Mouse (Mus musculus) frontal cortex, postnatal 14 days (tissue): Measurements from ENCODE around the gene Pld3.

Source experiments
- DNase-seq, 2 experiments: peaks; one replicate each; pipeline ENCODE4 v3.0.0; 2022; ENCODE audit warnings: low spot score in 2 of 2

The Pld3 gene

GRCm38 (mm10) chr7:27569580-27570224 is 16.7 kb upstream of the Pld3 start:
- no peak for DNase-seq

- DNase-seq = no peak
These were observed 8.0 kb upstream of the Pld3 start for GRCm38 (mm10) chr7:27560978-27561377.

GRCm38 (mm10) chr7:27560291-27560887 is 7.4 kb upstream of the Pld3 start:
- no peak for DNase-seq

- DNase-seq = no peak
These were observed 948 bp downstream of the Pld3 start for GRCm38 (mm10) chr7:27552070-27552469.

- no peak for DNase-seq
These were observed 3.4 kb downstream of the Pld3 start for GRCm38 (mm10) chr7:27549597-27549996.

GRCm38 (mm10) chr7:27544675-27545370 is 8.2 kb downstream of the Pld3 start:
- no peak for DNase-seq

GRCm38 (mm10) chr7:27543851-27544250 is 9.2 kb downstream of the Pld3 start:
- DNase-seq = no peak

GRCm38 (mm10) chr7:27543065-27543464 is 10.0 kb downstream of the Pld3 start:
- DNase-seq = no peak

- DNase-seq = peak; percentile 88 to 89
These were observed 10.5 kb downstream of the Pld3 start for GRCm38 (mm10) chr7:27542392-27543033.

- no peak for DNase-seq
These were observed 11.1 kb downstream of the Pld3 start for GRCm38 (mm10) chr7:27541922-27542321.

- DNase-seq = peak; percentile 76 to 88
These were observed 11.6 kb downstream of the Pld3 start for GRCm38 (mm10) chr7:27541431-27541830.

- no peak for DNase-seq
These were observed 12.1 kb downstream of the Pld3 start for GRCm38 (mm10) chr7:27540935-27541334.

GRCm38 (mm10) chr7:27540521-27540920 is 12.5 kb downstream of the Pld3 start:
- no peak for DNase-seq

GRCm38 (mm10) chr7:27538797-27539196 is 14.2 kb downstream of the Pld3 start:
- DNase-seq = no peak

- no peak for DNase-seq
These were observed 15.0 kb downstream of the Pld3 start for GRCm38 (mm10) chr7:27537998-27538397.

- DNase-seq = no peak
These were observed 16.4 kb downstream of the Pld3 start for GRCm38 (mm10) chr7:27536618-27537017.

- no peak for DNase-seq
These were observed 17.6 kb downstream of the Pld3 start for GRCm38 (mm10) chr7:27535386-27535785.

- DNase-seq = no peak
These were observed 20.5 kb downstream of the Pld3 start for GRCm38 (mm10) chr7:27532480-27533050.

GRCm38 (mm10) chr7:27531707-27532106 is 21.3 kb downstream of the Pld3 start:
- no peak for DNase-seq

- DNase-seq = no peak
These were observed 22.1 kb downstream of the Pld3 start for GRCm38 (mm10) chr7:27530937-27531336.

GRCm38 (mm10) chr7:27529070-27529469 is 23.9 kb downstream of the Pld3 start:
- DNase-seq = no peak
